Mouse (Mus musculus) ES-Bruce4 (cell line): ENCODE measurements at regions not wholly inside any gene's neighbourhood (a gene's known extent, or its start where the extent isn't known, plus 50 kb on each side); places are given as distances from the start of the nearest gene placed in this dataset.

ENCODE experiments used
- CTCF ChIP-seq: IDR thresholded peaks from one replicate; pipeline ENCODE4 v1.8.1; 2011; ENCODE audit warnings: low read depth, low read length
- POLR2A ChIP-seq: IDR thresholded peaks from one replicate; pipeline ENCODE4 v1.8.1; 2011; ENCODE audit warnings: low read length; ENCODE audit not compliant: insufficient read depth

DNA sequence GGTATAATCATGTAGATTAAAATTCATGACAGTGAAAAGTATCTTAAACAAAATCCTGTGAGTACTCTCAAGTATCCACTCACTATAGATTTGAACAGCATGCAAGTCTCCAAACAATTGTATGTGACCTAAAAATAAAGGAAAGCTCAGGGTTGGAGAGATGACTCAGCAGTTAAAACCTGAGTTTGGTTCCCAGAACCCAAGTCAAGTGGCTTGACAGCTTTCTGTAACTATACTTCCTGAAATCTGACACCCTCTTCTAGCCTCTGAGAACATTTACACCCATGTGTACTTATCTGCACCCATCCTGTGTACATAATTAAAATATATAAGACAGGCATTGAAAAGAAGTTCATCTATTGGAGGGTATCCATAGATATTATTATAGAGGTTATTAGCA is 770.2 kb upstream of the Sel1l start:
- no peak for TF ChIP-seq CTCF
- TF ChIP-seq POLR2A, result no peak
